Mouse (Mus musculus) embryo, embryonic 10 days (tissue): Measurements from ENCODE around the gene Ybx3.
A peak's percentile ranks its signal among the peaks of the same experiment; 100 is the strongest.

Source experiments
- DNase-seq: peaks from one replicate; pipeline ENCODE4 v3.0.0-alpha.2; 2015; ENCODE audit warnings: low spot score

Ybx3 gene

DNA sequence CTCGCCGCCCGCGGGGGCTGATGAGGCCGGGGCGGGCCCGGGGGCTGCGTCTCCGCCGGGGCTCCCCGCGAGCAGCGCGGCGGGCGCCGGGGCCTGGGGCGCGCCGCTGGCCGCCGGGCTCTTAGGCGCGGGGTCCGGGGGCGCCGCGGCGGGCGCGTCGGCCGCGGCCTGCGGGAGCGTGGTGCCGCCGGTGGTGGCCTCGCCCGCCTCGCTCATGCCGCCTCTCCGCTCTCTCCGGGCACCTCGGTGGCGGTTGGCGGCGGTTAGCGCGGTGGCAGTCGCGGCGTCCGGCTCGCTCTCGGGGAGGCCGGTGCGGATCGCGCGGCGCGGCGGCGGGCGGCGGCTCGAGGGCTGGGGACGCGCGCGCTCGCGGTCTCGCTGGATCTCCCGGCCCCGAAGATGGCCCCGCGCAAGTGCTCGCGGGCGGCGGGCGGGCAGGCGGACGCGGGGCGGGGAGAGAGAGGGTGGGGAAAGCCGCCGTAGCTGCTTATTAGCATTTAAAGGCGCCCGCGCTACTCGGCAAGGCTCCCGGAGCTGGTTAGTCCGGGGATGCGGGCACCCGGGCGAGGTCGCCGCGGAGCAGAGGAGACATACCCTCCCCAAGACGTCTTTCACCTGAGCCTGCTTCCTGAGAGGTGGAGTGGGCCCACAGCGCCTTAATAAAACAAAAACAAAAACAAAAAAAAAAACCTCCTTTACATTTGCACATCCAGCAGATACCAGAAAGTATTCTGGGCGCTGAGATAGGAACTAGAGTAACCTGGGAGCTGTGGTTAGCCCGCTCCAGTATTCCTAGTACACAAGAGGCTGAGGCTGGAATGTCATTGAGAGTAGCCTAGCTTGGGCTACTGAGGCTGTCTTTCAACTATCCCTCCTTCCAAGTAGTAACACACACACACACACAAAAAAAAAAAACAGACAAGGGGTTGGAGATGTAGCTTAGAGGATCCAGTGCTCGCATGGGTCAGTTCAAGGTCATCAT is at the start of gene Ybx3:
Gene Ybx3 (minus strand): TSS at position 437 of the 982 bp plus-strand sequence.
- DNase-seq: peak; percentile 84

DNA sequence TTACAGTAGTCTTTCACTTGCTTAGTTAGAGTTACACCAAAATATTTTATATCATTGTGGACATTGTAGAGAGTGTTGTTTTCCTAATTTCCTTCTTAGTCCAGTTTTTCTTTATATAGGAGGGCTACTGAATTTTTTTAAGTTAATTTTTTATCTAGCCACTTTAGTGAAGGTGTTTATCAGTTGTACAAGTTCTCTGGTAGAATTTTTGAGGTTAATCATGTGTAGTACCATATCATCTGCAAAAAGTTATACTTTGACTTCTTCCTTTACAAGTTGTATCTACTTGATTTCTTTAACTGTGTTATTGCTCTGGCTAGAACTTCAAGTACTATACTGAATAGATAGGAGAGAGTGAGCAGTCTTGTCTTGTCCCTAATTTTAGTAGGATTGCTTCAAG is 48.4 kb upstream of the Ybx3 start:
- no peak for DNase-seq

DNA sequence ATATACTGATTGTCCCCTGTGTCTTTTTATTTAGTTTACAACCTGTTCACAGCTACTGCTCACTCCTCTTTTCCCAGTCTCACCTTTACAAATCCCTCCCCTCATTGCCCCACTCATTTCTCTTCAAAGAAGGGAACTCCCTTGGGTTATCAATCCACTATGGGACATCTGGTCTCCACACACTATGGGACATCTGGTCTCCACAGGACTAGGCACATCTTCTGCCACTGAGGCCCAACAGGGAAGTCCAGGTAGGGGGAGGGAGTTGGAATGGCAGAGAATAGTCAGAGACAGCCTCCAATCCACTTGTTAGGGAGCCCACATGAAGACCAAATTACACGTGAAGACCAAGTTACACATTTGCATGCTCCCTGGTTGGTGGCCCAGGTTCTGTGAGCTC is 45.8 kb upstream of the Ybx3 start:
- no peak for DNase-seq

DNA sequence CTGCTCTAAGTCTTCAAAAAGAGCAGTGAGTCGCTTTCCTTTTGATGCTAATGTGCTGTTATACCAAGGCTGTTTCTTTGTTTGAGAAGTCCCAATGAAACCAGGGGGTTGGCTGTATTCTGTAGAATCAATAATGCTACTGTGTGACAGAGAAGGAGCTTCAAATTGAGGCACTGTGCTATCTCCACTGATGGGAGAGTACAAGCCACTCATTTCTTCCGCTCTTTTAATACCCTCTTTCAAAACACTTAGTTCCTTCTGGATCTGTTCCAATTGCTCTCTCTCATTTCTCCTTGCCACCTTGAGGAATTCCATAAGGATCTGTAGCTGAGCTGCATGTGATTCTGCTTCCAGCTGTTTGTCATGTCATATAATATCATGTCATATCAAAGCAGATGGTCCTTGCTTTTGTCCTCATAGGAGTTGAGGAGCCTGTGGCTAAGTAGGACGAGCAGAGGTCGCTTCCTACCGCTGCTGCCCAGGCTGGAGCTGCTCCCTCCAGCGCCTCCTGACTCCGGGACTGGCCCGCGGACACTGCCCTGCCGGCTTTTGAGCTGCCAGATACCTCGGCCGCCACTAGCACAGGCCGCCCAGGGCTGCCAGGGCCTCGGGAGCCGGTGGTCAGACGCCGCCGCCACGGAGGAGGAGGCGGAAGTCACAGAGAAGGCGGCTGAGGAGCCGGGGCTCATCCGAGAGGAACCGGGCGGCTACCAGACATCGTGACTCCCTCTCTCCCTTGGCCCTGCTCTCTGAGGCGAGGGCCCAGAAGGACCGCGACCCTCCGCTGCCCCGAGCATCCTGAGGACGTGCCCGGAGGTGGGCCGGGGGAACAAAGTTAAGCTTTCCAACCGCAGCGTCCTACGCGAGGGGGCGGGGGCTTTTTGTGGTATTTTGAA is 45.1 kb upstream of the Ybx3 start:
- peak; percentile 36 for DNase-seq

DNA sequence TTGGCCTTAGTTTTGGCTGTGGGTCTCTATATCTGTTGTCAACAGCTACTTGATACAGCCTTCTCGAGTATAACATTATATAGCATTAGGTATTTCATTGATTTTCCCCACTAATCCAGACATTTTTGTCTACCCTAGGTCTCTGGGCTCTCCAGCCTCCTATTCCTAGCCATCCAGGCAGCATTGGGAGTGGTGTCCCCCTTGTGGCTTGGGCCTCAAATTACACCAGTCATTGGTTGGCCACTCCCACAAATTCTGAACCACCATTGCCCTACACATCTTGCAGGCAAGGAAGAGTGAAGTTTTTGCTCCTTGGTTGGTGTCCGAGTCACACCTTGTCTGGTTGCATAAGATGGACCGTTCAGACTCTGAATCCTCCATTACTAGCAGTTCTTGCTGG is 33.3 kb upstream of the Ybx3 start:
- DNase-seq: peak; percentile 21

DNA sequence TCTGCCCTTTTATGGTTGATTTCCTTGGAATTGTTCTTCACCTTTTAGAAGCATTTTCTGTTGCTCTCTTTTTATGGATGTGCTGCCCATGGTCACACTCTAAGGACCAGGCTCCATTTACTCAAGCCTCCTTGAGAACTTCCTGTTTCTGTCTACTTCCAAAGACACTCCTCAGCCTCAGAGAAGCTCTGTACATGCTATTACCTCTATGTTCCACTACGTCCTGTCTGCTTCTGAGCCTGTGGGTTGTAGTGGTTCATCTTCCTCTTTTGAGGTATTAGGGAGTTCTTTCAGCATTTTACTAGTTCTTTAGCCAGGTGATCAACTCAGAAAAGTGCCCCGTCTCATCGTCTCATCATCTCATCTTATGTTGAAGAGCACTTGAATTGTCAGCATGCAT is 31.3 kb upstream of the Ybx3 start:
- DNase-seq: no peak

DNA sequence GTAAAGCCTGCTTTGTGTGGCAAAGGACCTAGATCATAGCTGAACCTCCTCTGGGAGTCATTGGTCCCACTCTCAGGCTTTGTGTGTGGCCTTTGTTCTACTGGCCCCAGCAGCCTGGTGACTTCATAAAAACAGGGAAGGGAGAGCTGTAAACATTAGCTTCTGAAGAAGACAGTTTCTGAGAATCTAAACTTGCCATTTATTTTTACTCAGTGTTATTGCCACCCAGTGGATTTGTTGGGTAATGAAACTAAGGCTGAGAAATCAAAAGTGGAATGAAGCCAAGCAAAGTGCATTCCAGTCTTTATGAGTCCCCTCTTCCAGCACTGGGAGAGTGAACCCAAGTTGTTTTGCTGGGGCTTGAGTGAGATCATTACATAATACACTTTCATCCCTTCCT is 30.5 kb upstream of the Ybx3 start:
- peak; percentile 6 for DNase-seq

DNA sequence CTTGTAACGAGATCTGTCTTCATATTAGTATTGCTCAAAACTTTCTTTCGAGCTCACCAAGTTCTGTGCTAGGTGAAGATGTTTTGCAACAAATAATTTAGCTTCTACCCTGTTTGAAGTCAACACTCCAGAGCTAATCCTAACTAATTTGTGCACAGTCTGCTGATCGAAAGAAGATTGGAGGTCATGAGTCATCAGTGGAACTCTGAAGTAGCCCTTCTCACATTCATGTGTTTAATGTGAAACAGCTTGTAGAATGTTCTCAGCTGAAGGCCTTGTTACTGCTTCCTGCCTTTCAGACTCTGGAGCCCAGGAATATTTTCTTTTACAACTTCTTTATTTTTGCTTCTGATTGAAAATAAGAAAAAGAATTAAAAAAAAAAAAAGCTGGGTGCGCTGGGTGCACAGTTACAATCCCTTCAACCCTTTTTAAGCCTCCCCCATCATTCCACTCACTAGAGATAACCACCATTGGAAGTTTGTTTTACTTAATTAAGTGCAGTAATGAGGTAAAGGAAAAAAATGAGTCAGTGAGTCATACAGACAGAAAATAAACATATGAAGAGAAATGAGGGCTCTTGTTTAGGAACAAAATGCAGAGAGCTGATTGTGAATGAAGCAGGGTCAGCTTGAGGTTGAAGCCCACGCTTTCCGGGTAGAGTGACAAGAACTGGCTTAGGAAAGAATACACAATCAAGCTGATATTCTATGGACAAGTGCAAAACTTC is 23.0 kb upstream of the Ybx3 start:
- DNase-seq: no peak

DNA sequence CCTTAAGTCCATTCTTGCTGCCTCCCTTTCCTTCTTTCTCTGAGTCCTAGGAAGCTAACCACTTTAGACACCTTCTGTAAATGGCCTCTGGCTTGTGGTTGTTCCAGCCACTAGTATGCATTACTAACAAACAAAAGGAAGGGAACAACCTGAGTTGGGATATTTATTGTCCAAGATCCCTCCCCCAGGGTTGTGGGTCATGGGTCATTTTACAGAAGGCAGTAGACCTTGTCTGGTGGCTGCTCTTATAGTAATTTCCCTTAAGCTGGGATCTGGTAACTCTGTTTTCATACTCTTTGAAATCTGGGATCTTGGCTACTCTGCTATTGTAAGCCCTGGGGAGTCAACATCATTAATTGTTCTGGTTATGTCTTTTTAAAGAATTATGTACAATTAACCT is 18.7 kb upstream of the Ybx3 start:
- no peak for DNase-seq

DNA sequence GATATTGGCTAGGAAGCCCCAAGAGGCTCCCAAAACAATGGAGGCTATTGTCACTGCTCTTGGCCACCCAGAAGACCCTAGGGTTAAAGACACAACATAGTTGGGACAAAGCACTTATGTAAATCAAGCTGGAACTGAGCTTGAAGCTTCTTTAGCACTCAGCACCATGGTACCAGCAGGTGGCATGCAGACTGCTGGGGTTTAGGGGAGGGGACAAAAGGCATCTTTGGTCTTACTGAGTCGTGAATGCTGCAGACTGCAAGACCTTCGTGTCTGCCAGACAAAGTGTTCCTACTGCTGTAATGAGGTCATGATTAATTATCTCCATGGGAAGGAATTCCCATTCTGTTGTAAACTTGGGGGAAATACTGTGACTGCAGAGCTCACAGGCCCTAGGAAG is 17.6 kb upstream of the Ybx3 start:
- DNase-seq: no peak

DNA sequence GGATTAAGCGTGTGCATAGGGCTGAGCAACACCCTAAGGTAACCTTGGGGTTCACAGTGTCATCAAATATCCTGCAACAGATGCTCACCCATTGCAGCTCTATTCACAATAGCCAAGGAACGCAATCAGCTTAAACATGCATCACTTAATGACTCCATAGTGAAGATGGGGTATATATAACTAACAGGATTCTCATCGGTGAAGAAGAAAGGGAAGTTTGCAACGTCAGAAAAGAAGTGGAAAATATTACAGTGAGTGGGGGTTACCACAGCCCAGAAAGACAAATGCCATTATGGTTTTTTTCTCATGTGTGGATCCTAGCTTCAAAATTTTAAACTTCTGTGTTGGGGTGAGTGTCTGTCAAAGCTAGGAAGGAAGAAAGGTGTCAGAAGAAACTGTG is 16.9 kb upstream of the Ybx3 start:
- DNase-seq: no peak

DNA sequence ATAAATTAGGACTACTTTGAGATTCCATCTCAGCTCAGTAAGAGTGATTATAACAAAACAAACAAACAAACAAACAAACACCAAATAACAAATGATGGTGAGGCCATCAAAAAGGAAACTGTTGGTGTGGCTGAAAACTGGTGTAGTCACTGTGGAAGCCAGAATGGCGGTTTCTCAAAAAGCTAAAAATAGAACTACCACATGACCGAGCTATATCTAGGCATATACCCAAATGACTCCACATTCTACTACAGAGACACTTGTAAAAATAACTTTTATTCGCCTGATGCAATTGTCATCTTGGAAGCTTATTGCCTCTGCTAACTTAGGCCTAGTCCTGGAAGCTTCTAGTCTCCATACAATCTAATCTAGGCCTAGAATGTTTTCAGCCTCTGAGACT is 16.0 kb upstream of the Ybx3 start:
- DNase-seq: no peak

DNA sequence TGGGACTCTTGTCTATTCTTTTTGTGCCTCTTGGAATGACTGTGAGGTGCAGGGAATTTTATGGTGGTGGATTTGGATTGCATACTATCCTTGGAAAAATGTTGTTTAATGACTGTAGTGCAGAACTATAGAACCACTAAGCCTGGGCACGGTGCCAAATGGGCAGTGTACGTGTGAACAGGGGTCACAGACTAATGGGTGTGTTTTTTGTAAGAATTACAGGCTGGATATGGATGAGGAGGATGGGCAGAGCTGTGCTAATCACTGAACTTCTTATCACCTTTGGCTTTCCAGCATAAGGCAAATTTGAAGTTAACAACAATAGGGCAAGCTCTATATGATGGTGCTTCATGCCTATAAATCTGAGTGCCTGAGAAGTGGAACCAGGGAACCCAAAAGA is 14.8 kb upstream of the Ybx3 start:
- no peak for DNase-seq

DNA sequence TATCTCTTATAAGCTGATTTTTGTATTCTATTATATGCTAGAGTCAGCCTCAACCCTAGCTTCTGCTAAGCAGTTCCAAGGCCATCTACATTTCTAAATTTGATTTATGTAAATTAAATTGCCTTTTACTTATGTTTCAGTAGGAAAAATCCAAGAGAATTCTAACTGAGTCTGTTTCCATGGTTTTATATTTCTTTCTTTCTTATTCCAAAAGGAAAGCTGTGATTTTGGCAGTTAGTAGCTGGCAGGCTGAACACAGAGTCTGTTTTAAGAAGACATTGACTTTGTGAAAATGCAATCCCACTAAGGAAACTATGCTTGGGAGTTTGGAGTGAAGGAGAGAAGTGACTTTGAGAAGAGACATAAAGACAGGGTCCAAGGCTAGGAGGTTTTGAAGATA is 14.3 kb upstream of the Ybx3 start:
- DNase-seq: no peak

DNA sequence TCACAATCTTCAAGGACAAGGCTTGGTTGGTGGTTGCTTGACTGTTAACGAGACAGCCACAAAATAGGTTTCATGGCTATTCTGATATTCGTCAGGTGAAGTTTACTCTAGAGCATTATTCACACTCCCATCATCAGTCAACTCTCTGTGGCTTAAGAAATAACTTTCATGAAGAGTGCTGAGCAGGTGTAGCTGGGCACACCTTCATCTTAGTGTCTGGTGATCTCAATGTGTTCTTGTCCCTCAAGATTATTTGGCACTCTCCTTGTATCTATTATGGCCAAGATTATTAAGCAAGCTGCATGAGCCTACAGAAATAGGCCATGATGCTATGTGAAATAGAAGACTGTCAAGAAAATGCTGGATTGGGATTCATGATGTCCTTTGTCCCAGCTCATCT is 13.0 kb upstream of the Ybx3 start:
- DNase-seq: no peak

DNA sequence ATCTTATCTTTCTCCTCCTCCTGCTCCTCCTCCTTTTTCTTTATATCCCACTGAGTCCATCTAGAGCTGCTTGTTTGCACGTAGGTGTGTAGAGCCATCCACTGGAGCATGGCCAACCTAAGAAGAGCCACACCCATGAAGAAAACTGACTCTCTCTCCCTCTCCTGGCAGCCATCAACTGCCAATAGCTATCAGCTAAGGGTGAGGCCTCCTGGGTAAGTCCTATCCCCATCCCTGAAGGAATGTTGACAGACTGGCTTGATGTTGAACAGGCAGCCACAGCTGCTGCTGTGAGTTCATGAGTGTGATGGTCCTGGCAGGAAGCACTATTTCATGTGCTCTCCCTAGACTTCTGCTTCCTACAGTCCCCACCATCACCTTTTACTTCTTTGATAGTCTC is 8.4 kb upstream of the Ybx3 start:
- DNase-seq: no peak

DNA sequence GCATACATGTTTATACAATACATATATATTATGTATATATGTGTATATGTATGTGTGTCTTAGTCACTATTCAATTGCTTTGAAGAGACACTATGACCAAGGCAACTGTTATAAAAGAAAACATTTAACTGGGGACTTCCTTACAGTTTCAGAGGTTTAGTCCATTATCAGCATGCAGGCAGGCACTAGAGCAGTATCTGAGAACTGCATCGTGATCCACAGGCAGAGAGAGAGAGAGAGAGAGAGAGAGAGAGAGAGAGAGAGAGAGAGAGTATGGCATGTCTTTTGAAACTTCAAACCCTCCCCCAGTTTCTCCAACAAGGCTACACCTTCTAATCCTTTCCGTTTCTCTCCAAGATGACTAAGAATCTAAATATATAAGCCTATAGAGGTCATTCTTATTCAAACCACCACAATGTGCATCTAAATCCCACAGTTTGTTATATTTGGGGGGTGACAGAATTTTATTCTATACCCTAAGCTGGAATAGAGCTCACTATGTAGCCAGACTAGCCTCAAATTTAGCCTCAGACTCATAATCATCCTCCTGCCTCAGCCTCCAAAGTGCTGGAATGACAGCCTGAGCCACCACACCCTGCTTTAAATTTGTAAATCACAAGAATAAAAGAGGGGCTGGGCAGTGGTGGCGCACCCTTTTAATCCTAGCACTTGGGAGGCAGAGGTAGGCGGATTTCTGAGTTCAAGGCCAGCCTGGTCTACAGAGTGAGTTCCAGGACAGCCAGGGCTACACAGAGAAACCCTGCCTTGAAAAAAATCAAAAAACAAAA is 5.8 kb upstream of the Ybx3 start:
- no peak for DNase-seq

DNA sequence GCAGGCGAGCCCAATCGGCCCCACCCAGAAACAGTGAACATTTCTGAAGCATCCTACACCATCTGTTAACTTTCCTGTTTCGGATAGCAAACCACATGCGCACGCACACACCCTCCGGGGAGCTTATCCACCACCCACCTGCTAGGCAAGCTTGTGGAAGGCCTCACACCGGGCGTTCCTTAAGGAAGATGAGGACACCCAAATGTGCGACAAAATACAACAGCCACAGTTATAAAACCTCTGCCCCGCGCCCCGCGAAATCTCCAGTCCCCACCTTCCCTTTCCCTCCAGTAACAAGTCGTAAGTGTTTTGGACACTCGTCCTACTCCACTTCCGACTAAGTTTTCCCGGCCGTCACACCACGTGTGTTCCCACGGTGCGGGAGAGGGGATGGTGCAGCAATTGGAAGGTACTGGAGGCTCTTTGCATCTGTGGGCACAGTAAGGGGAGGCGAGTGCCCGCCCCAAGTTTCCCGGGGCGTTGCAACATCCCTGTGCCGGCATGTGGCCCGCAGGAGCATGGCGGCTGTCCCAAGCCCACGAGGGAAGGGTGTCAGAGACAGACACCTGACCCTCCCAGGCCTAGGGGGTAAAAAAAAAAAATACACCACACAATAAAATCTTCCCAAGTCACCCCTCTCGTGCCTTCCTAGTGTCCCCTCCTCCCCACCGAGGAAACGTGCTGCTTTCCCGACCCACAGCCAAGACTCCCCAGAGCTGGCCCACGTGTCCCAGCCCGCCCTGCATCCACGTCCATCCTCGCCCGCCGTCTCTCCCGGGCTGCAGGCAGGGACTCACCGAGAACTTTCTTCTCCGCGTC is 846 bp downstream of the Ybx3 start:
- peak; percentile 66 for DNase-seq

DNA sequence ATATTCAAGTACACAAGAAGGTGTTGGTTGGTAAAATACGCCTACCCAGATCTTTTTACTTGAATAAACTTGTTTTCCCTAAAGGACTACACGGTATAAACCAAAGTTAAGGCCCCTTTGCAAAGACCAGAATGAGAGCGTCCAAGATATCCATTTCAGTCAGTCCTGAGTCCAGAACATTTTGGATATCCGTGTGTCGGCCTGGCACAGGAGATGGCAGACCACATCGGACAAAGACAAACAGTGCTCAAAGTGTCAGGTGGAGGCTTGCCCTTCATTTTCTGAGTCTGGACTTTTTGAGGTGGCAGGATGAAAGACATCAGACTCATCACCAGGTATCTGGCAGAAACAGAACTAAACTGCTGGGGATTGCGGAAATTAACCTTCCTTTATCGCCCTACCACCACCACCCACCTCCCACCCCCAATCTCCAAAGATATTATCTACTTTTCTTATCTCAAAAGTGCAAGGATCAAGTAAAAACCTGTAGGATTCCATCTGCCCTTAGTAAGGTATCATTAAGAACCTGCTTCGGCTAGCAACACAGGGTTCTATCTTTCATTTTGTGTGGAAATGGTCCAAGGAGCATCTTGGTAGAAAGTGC is 1.8 kb downstream of the Ybx3 start:
- DNase-seq: no peak

DNA sequence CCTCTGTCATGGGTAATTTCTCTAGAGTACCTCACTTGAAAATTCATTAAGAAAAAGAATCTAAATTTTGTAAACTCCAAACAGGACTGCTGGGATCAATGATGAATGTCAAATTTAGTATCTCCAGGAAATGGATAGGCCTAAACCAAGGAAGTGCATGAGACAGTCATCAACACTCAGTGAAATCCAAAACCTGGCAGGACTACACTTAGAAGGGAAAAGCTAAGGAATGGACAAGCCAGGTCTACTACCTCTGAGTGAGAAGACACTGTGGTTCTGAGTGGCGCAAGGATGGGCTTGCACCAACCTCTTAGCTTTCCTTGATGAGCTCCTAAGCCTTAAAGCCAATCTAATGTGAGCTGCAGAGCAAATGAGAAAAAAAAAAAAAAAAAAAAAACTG is 2.8 kb downstream of the Ybx3 start:
- no peak for DNase-seq
